Mouse (Mus musculus) midbrain, embryonic 13.5 days (tissue): ENCODE results near the gene Rbmxl1. TPM values are rescaled to one million over a fixed set of nuclear protein-coding genes. Genes with fewer than 3 reads are reported as not detected.

Experiments
- ATAC-seq: fragments of 200-750 bp; cut with Nextera tagmentation; 2 replicates; pipeline ENCODE4 v1.8.0; 2017; ENCODE audit warnings: mild to moderate bottlenecking, moderate TSS enrichment, moderate library complexity
- H3K27ac ChIP-seq: fragments of 300-500 bp; sonication (generic); 2 replicates; pipeline ENCODE4 v1.5.1; 2015; ENCODE audit warnings: inconsistent platforms, mild to moderate bottlenecking, moderate library complexity
- H3K27me3 ChIP-seq: fragments of 300-500 bp; sonication (generic); 2 replicates; pipeline ENCODE4 v1.6.1; 2015; ENCODE audit warnings: mild to moderate bottlenecking, inconsistent platforms
- H3K36me3 ChIP-seq: fragments of 300-500 bp; sonication (generic); 2 replicates; pipeline ENCODE4 v1.6.1; 2015; ENCODE audit warnings: mild to moderate bottlenecking, inconsistent platforms
- H3K4me1 ChIP-seq: fragments of 300-500 bp; sonication (generic); replicated peaks from 2 replicates; pipeline ENCODE4 v1.6.1; 2015; ENCODE audit warnings: inconsistent platforms
- H3K4me2 ChIP-seq: fragments of 300-500 bp; sonication (generic); replicated peaks from 2 replicates; pipeline ENCODE4 v1.6.1; 2015; ENCODE audit warnings: moderate library complexity, mild to moderate bottlenecking, inconsistent platforms
- H3K4me3 ChIP-seq: fragments of 300-500 bp; sonication (generic); replicated peaks from 2 replicates; pipeline ENCODE4 v1.5.1; 2015; ENCODE audit warnings: mild to moderate bottlenecking, inconsistent platforms
- H3K9ac ChIP-seq: fragments of 300-500 bp; sonication (generic); replicated peaks from 2 replicates; pipeline ENCODE4 v1.6.1; 2015; ENCODE audit warnings: mild to moderate bottlenecking, inconsistent platforms
- H3K9me3 ChIP-seq: fragments of 300-500 bp; sonication (generic); 2 replicates; pipeline ENCODE4 v1.6.1; 2016; ENCODE audit warnings: mild to moderate bottlenecking, inconsistent platforms
- WGBS: fragments of 180-500 bp; shearing (Covaris S2); methylation state at CpG from one replicate; pipeline ENCODE4 v1.1.7; 2015; 5-methylcytosine and 5-hydroxymethylcytosine counted together
- polyA plus RNA-seq: library from polyadenylated mRNA; unstranded; fragments of >200 nt; fragmentation: Nextera tagmentation; extraction: Ambion mirVana; gene quantifications from 2 replicates; pipeline ENCODE4 v1.2.1, GENCODE M21; 2015

Gene Rbmxl1
- polyA plus RNA-seq, 1 experiment from 2014 or later, result 269 TPM

DNA sequence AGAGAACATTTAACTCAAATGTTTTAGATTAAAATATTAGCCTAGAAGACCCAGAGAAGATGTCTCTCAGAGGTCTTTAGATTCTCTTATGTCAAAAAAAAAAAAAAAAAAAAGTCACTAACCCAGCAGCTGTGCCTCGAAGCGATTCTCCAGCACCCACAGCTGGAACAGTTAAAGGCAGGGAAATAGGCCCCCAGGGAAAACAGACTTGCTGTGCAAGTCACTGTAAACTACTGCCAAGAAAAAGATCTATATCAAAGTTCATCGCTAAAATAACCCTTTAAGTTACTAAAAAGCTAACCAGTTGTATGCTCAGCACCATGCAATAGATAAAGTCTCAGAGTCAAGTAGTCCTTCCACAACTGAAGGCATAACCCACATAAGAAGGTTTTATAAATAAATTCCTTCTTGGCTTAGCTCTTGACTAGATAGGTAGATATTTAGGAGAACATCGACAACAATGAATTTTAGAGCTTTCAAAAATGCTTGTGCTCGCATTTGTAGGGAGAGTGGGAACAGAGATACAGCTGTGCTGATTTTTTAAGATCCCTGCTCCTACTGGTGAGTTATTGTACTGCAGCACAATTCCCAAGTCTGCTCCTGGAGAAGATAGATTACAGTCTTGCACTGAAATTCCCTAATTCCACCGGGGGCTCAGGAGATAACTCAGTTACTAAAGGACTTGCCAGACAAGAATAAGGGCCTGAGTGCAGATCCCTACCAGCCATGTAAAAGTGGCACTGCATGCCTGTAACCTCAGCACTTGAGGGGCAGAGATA lies 31.5 kb downstream of the Rbmxl1 start:
- Histone ChIP-seq H3K9ac (no peak overlapping the region), H3K36me3 (no peaks in the 10 kb centered on the region), H3K27me3 (no peaks in the 10 kb centered on the region), H3K9me3 (no peaks in the 10 kb centered on the region), H3K4me1 (no peaks in the 10 kb centered on the region), H3K4me3 (no peak overlapping the region), H3K27ac (no peak overlapping the region), H3K4me2 (no peak overlapping the region)
- 65% methylated on average over 6 of the region's 6 CpGs for WGBS
- no peak for ATAC-seq

DNA sequence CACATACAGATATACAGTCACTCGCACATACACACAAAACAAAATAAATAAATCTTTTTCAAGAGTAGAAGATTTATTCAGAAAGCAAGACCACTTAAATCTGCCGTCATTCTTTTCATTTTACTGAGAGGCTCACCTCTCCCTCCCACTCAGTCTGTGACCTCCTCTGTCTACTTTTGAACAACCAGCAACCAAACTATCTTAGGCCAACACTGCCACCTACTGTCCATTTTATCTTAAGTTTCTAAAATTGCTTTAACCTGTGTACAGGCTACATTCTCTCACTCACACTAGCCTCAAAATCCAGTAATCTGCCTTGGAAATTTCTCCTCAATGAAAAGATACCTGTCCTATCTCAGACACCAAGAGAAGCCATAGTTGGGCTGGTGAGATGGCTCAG lies 40.8 kb downstream of the Rbmxl1 start:
- H3K4me1 ChIP-seq, result no peaks in the 10 kb centered on the region

DNA sequence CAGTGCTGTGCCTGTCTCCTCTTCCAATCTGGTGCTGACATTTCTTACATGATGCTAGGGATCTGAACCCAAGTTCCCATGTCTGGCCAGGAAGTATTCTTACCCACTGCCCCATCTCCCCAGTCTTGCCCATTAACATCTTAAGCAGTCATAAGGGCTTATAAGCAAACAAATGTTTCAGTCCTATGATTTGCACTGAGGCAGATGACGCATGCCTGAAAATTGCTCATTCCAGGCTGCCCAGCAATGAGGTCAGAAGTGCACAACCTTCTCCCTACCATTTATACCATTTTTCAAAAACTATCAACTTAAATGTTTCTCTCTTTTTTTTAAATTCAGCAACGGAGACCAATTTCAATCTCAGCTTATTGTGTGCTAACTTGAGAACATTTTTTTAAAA lies 44.8 kb downstream of the Rbmxl1 start:
- Histone ChIP-seq H3K4me1 (no peaks in the 10 kb centered on the region), H3K27me3 (no peaks in the 10 kb centered on the region), H3K4me2 (no peak overlapping the region), H3K4me3 (no peak overlapping the region), H3K36me3 (no peaks in the 10 kb centered on the region), H3K9ac (no peak overlapping the region), H3K9me3 (peaks cover 4% of the 10 kb centered on the region), H3K27ac (no peak overlapping the region)
- no peak for ATAC-seq
- 92% methylated on average over 2 of the region's 2 CpGs for WGBS

More for the DNA sequence above, 40.8 kb downstream of the Rbmxl1 start:
- no peaks in the 10 kb centered on the region for H3K27me3 ChIP-seq
- ATAC-seq, result no peak
- WGBS, result 83% methylated on average over 2 of the region's 2 CpGs
- no peak overlapping the region for H3K4me2 ChIP-seq
- peaks cover 4% of the 10 kb centered on the region for H3K9me3 ChIP-seq
- H3K36me3 ChIP-seq, result no peaks in the 10 kb centered on the region
- H3K4me3 ChIP-seq, result no peak overlapping the region
- no peak overlapping the region for H3K9ac ChIP-seq
- no peak overlapping the region for H3K27ac ChIP-seq

DNA sequence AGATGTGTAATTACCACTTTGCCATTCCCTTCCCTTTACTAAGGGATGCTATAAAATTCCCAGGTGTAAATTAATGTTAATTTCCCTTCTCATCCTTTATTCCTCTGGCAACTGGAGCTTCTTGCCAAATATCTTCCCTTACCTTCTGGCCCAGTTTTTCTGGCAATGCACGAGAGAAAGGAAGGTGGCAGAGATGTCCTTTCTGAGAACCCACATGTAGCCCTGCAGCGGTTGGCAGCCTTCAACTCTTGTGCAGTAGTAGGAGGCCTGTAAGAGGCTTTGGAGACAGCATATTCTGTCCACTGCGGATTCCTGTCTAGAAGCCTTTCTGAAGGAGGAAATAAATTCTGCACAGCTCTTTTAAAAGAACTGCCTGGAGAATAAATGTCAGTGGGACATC lies 52.3 kb downstream of the Rbmxl1 start:
- Histone ChIP-seq H3K36me3 (no peaks in the 10 kb centered on the region), H3K4me2 (no peak overlapping the region), H3K4me3 (no peak overlapping the region), H3K27ac (no peak overlapping the region), H3K9ac (no peak overlapping the region), H3K4me1 (no peaks in the 10 kb centered on the region), H3K27me3 (no peaks in the 10 kb centered on the region), H3K9me3 (no peaks in the 10 kb centered on the region)
- no peak for ATAC-seq
- WGBS, result 83% methylated on average over 3 of the region's 3 CpGs

Other genes starting within 250 kb of the Rbmxl1 start
- 8.0 and 9.9 TPM in 2 replicates for gene Pou4f2, start 72.3 kb downstream of the Rbmxl1 start, polyA plus RNA-seq
- gene Slc10a7, start 448 bp upstream of the Rbmxl1 start, polyA plus RNA-seq, result 12.9 and 13.1 TPM in 2 replicates